Mouse (Mus musculus) heart, postnatal 0 days (tissue): ENCODE measurements around the gene 4930451I11Rik.

ENCODE experiments used
- CTCF ChIP-seq: IDR thresholded peaks from 2 replicates; pipeline ENCODE4 v1.5.1; 2016; ENCODE audit warnings: antibody characterized with exemption, control low read depth, low read depth
- EP300 ChIP-seq: IDR thresholded peaks from 2 replicates; pipeline ENCODE4 v1.6.1; 2016; ENCODE audit warnings: antibody characterized with exemption, low read depth

DNA sequence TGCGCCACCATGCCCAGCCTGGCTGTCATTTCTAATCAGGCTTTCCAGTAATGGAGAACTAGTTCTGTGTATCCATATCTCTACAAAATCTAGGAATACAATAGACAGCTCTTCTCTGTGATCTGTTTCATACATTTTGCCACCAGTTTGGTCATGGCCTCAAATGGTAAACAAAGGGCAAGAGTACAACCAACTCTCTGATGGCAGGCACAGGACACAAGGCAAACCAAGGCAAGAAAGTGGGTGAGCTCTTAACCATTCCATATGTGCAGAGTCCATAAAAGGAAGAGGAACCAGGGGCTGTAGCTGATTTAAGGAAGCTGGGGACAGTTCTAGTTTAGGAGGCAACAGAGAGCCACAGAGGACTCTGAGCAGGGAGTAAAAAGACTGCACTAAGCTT, 45.8 kb upstream of the 4930451I11Rik start:
- TF ChIP-seq EP300 (no peak), CTCF (no peak)
